Mouse (Mus musculus): Measurements from ENCODE around the gene P2ry2. TPM values are rescaled to one million over a fixed set of nuclear protein-coding genes. Genes with fewer than 3 reads are reported as not detected.

The P2ry2 gene
- polyA plus RNA-seq (2014; fragmentation: Nextera tagmentation; extraction: Ambion mirVana), result 0.07 TPM in 1 of 2 replicates, not detected in the other

DNA sequence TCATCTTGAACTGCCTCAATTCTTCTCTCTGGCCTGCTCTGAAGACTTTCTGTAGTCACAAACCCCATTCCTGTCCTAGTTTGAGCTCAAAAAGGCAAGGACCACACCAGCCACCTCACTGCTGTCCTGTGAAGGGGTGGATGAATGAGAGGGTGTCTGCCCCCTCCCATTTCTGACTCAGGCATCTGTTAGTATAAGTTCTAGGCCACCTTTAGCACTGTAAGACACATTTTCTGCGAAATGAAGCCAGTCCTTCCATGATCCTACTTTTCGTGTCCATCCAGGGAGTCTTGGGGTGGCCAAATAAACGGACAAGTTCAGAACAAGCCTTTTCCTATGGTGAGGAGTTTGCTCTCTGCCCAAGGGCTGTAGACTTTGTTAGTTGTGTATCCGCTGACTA lies at the start of gene P2ry2:
P2ry2 (minus strand) TSS at position 326 of the 400 bp plus-strand sequence.
- Histone ChIP-seq H3K27ac (ENCODE audit: low read depth, low read length) (no peak within 1 kb of the TSS), H3K27me3 (ENCODE audit: control insufficient read depth, insufficient read depth, low read length) (peaks cover 40% of the 10 kb centered on the region), H3K4me3 (ENCODE audit: low read depth, low read length) (peak within 1 kb of the TSS; percentile 41), H3K9me3 (ENCODE audit: control insufficient read depth, low read length) (no peaks in the 10 kb centered on the region), H3K4me2 (peak within 1 kb of the TSS; percentile 96), H3K4me1 (ENCODE audit: control insufficient read depth, insufficient read depth, low read length) (0 out of 2 replicates have a peak, but pooled peaks cover 5% of the 10 kb centered on the region), H3K9ac (ENCODE audit: low read length) (peak within 1 kb of the TSS; percentile 45; the same call in 1 of the 2 replicates), H3K36me3 (ENCODE audit: control insufficient read depth, insufficient read depth, low read length) (no peaks in the 10 kb centered on the region)
- ATAC-seq (ENCODE audit: low FRiP score) (no peak), DNase-seq (ENCODE audit: low spot score, missing footprints) (no peak)
- WGBS, result 70% methylated on average over 4 of the region's 4 CpGs

DNA sequence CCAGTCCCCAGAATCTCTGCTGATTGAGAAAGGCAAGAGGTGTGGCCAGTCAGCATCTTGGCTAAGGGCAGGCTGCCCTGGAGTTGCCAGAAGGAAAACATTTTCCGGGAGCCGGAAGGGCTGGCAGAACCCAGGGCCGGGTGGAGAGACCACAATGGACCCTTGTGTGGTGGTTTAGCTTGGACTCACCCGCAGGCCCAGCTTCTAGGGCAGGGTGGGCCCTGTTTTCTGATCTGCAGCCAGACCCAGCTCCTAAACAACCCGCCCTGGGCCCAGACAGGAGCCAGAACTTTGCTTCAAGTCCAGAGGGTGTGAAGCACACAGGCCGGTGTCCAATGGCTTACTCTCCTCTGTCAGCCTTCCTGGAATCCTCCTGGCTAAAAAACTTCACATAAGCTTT lies 49.6 kb upstream of the P2ry2 start:
- Histone ChIP-seq H3K27ac (ENCODE audit: low read depth, low read length) (no peak overlapping the region), H3K4me1 (ENCODE audit: control insufficient read depth, insufficient read depth, low read length) (no peaks in the 10 kb centered on the region), H3K9me3 (ENCODE audit: control insufficient read depth, low read length) (no peaks in the 10 kb centered on the region), H3K4me2 (no peak overlapping the region), H3K27me3 (ENCODE audit: control insufficient read depth, insufficient read depth, low read length) (no peaks in the 10 kb centered on the region), H3K36me3 (ENCODE audit: control insufficient read depth, insufficient read depth, low read length) (no peaks in the 10 kb centered on the region), H3K9ac (ENCODE audit: low read length) (no peak overlapping the region), H3K4me3 (ENCODE audit: low read depth, low read length) (no peak overlapping the region)
- no peak for ATAC-seq (ENCODE audit: low FRiP score)
- 92% methylated on average over 6 of the region's 6 CpGs for WGBS
- no peak for DNase-seq (ENCODE audit: low spot score, missing footprints)

DNA sequence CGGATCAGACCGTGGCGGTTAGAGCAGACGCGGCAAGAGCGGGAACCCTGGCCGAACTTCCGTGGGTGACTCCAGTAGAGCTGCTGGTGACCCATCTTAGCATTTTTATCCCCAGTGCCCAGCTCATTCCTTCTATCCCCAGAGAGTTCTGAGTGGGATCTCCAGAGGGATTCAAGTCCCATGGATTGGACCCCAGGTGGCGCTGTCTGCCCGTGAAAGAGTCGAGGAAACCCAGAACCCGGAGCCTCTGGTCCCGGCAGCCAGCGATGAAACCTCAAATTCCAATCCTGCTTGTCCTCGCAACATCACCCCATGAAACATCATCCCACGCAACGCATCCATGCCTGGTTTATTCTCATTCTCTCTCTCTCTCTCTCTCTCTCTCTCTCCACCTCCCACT lies 48.7 kb upstream of the P2ry2 start:
- Histone ChIP-seq H3K4me3 (ENCODE audit: low read depth, low read length) (no peak overlapping the region), H3K36me3 (ENCODE audit: control insufficient read depth, insufficient read depth, low read length) (no peaks in the 10 kb centered on the region), H3K4me1 (ENCODE audit: control insufficient read depth, insufficient read depth, low read length) (no peaks in the 10 kb centered on the region), H3K9ac (ENCODE audit: low read length) (no peak overlapping the region), H3K9me3 (ENCODE audit: control insufficient read depth, low read length) (no peaks in the 10 kb centered on the region), H3K27ac (ENCODE audit: low read depth, low read length) (no peak overlapping the region), H3K27me3 (ENCODE audit: control insufficient read depth, insufficient read depth, low read length) (no peaks in the 10 kb centered on the region), H3K4me2 (peak overlapping the region; percentile 7; the same call in 1 of the 2 replicates)
- peak; percentile 98 for DNase-seq (ENCODE audit: low spot score, missing footprints)
- ATAC-seq (ENCODE audit: low FRiP score), result 0 out of 2 replicates have a peak, but pooled peaks have one; percentile 54
- 9% methylated on average over 17 of the region's 17 CpGs for WGBS

DNA sequence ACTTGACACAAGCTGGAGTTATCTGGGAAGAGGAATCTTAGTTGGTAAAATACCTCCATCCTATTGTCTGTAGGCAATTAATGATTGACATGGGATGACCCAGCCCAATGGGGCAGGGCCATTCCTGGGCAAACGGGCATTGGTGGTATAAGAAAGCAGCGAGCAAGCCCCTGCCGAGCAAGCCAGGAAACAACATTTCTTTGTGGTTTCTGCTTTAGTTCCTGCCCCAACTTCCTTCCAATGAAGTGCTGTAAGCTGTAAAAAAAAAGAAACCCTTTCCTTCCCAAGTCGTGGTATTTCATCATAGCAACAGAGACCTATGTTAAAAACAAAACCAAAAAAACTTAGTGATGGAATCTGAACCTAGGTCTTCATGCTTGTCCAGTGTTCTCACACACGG lies 47.8 kb upstream of the P2ry2 start:
- DNase-seq (ENCODE audit: low spot score, missing footprints), result no peak
- Histone ChIP-seq H3K27me3 (ENCODE audit: control insufficient read depth, insufficient read depth, low read length) (no peaks in the 10 kb centered on the region), H3K9me3 (ENCODE audit: control insufficient read depth, low read length) (no peaks in the 10 kb centered on the region), H3K36me3 (ENCODE audit: control insufficient read depth, insufficient read depth, low read length) (no peaks in the 10 kb centered on the region), H3K9ac (ENCODE audit: low read length) (no peak overlapping the region), H3K4me1 (ENCODE audit: control insufficient read depth, insufficient read depth, low read length) (no peaks in the 10 kb centered on the region), H3K4me2 (no peak overlapping the region), H3K4me3 (ENCODE audit: low read depth, low read length) (no peak overlapping the region), H3K27ac (ENCODE audit: low read depth, low read length) (no peak overlapping the region)
- no peak for ATAC-seq (ENCODE audit: low FRiP score)
- 83% methylated on average over 5 of the region's 5 CpGs for WGBS

DNA sequence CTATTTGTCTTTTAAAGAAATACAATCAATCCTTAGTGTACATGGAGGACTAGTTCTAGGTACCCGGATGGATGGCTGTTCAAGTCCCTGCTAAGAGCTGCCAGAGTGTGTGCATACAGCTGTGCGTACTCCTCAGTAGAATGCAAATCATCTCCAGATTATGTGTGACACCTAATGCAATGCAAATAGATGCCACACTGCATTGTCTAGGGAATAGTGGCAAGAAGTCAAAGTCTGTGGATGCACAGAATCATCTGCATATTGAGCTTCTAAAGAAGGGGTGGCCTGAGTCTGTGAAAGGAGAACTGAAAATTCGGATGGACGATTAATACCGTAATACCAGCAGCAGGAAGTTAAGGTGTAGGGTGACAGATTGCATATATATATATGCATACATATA lies 46.5 kb upstream of the P2ry2 start:
- no peaks in the 10 kb centered on the region for H3K4me1 ChIP-seq (ENCODE audit: control insufficient read depth, insufficient read depth, low read length)
- ATAC-seq (ENCODE audit: low FRiP score) (peak; percentile 57; the same call in 1 of the 2 replicates), DNase-seq (ENCODE audit: low spot score, missing footprints) (peak; percentile 71)
- no peak overlapping the region for H3K4me2 ChIP-seq
- no peak overlapping the region for H3K9ac ChIP-seq (ENCODE audit: low read length)
- 83% methylated on average over 5 of the region's 5 CpGs for WGBS
- H3K27ac ChIP-seq (ENCODE audit: low read depth, low read length), result no peak overlapping the region
- H3K36me3 ChIP-seq (ENCODE audit: control insufficient read depth, insufficient read depth, low read length), result no peaks in the 10 kb centered on the region
- H3K27me3 ChIP-seq (ENCODE audit: control insufficient read depth, insufficient read depth, low read length), result no peaks in the 10 kb centered on the region
- no peak overlapping the region for H3K4me3 ChIP-seq (ENCODE audit: low read depth, low read length)
- no peaks in the 10 kb centered on the region for H3K9me3 ChIP-seq (ENCODE audit: control insufficient read depth, low read length)

DNA sequence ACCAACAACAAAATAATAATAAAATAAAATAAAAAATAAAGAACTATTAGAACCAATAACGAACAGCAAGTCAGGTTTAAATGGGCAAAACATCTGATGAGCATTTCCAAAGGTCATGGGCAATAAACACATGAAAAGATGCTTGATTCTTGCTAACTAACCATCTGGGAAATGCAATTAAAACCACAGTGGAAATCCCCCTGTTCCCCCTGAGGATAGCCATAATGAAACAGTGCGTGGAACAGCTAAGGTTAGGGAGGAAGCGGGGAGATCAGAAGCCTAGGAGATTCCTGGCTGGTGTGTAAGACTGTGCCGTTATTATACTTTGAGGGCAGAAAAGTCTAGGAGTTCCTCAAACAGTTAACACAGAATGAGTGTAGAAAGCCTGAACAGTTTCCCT lies 44.6 kb upstream of the P2ry2 start:
- Histone ChIP-seq H3K4me1 (ENCODE audit: control insufficient read depth, insufficient read depth, low read length) (no peaks in the 10 kb centered on the region), H3K4me2 (no peak overlapping the region), H3K9me3 (ENCODE audit: control insufficient read depth, low read length) (no peaks in the 10 kb centered on the region), H3K9ac (ENCODE audit: low read length) (no peak overlapping the region), H3K27ac (ENCODE audit: low read depth, low read length) (no peak overlapping the region), H3K4me3 (ENCODE audit: low read depth, low read length) (no peak overlapping the region), H3K27me3 (ENCODE audit: control insufficient read depth, insufficient read depth, low read length) (no peaks in the 10 kb centered on the region), H3K36me3 (ENCODE audit: control insufficient read depth, insufficient read depth, low read length) (no peaks in the 10 kb centered on the region)
- WGBS, result 72% methylated on average over 4 of the region's 4 CpGs
- DNase-seq (ENCODE audit: low spot score, missing footprints), result no peak
- ATAC-seq (ENCODE audit: low FRiP score), result no peak

DNA sequence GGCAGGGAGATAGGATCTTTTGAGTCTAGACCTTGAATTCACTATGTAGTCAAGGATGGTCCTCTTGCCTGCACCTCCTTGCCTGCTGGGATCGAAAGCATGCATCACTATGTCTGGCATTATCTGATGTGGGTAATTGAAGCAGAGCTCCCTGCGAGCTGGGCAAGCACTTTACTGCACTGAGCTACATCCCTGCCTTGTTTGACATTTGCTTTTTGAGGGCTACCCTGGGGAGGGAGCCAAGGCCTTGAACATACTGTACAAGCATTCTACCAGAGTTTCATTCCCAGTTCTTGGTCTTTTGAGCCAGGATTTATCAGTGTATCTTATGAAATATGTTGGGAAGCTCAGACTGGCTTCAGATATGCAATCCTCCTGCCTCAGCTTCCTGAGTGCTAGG lies 40.5 kb upstream of the P2ry2 start:
- Histone ChIP-seq H3K27me3 (ENCODE audit: control insufficient read depth, insufficient read depth, low read length) (no peaks in the 10 kb centered on the region), H3K36me3 (ENCODE audit: control insufficient read depth, insufficient read depth, low read length) (no peaks in the 10 kb centered on the region), H3K27ac (ENCODE audit: low read depth, low read length) (no peak overlapping the region), H3K9ac (ENCODE audit: low read length) (no peak overlapping the region), H3K4me3 (ENCODE audit: low read depth, low read length) (no peak overlapping the region), H3K9me3 (ENCODE audit: control insufficient read depth, low read length) (no peaks in the 10 kb centered on the region), H3K4me2 (no peak overlapping the region), H3K4me1 (ENCODE audit: control insufficient read depth, insufficient read depth, low read length) (no peaks in the 10 kb centered on the region)
- DNase-seq (ENCODE audit: low spot score, missing footprints) (no peak), ATAC-seq (ENCODE audit: low FRiP score) (no peak)
- WGBS, result 86% methylated on average over 2 of the region's 2 CpGs

DNA sequence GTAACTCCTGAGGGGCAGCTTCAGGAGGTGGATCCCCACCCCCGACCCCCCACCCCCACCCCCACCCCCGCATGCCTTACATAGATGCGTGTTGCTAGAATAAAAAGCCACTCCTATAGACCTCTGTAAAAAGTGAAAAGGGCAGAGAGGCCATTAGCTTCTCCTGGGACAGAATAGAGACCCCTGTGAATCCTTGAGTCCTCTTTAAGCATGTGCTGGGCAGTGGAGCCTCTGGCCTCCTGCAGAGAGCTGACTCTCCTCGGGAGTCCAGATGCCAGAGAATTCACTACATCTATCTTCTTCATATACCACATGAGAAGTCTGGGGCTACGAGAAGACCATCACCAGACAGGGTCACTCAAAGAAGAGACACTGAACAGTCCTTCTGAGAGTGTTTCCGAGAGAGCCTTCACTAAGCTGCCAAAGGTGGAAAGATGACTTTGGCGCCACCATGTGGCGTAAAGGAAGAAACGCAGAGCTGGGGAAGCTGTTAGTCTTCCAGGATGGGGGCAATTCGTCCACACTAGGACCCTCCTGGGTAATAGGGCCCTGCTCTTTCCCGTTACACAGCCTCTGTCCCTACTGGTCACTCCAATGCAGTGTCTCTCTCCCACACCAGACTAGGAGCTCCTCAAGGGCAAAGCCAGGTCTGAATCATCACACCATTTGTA lies 39.0 kb upstream of the P2ry2 start:
- Histone ChIP-seq H3K4me2 (no peak overlapping the region), H3K27ac (ENCODE audit: low read depth, low read length) (no peak overlapping the region), H3K27me3 (ENCODE audit: control insufficient read depth, insufficient read depth, low read length) (no peaks in the 10 kb centered on the region), H3K9ac (ENCODE audit: low read length) (no peak overlapping the region), H3K4me1 (ENCODE audit: control insufficient read depth, insufficient read depth, low read length) (no peaks in the 10 kb centered on the region), H3K4me3 (ENCODE audit: low read depth, low read length) (no peak overlapping the region), H3K36me3 (ENCODE audit: control insufficient read depth, insufficient read depth, low read length) (no peaks in the 10 kb centered on the region), H3K9me3 (ENCODE audit: control insufficient read depth, low read length) (no peaks in the 10 kb centered on the region)
- 18% methylated on average over 11 of the region's 11 CpGs for WGBS
- peak; percentile 97 for DNase-seq (ENCODE audit: low spot score, missing footprints)
- ATAC-seq (ENCODE audit: low FRiP score), result peak; percentile 62; the same call in 1 of the 2 replicates

DNA sequence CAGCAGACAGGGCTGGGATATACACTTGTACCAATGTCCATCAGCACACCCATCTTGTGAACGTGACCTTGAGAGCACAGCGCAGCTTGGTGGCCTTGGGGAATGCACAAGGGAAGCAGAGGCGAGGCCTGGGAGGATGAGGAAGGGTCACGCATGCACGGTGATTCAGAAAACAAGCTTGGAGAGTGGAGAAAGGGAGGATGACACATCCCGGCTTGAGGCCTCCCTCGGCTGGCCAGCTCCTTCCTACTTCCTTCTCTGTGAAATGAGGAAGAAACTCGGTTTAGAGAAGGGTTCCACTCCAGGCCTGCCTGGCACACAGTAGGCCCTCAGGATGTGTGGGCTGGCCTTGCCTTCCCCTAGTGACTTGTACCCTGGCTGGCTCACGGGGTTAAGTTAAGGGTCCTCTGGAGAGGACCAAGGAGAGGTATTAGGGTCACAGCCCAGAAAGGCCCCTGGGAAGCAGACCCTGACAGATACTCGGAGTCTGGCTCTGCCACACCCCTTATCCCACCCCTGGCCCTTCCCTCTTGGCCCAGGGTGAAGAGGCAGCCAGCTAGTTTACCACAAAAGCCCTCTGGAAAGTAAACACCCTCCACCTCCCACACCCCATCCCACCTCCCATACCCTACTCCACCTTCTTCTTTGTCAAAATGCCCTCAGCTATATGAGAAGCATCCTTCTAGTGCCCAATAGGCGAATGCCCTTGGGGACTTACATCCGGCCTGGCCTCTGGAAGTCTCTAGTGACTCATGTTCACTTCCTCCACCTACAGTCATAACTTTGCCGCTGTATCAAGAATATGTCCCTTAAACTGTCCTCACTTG lies 38.3 kb upstream of the P2ry2 start:
- no peaks in the 10 kb centered on the region for H3K9me3 ChIP-seq (ENCODE audit: control insufficient read depth, low read length)
- DNase-seq (ENCODE audit: low spot score, missing footprints) (no peak), ATAC-seq (ENCODE audit: low FRiP score) (peak; percentile 27; the same call in 1 of the 2 replicates)
- H3K4me2 ChIP-seq, result no peak overlapping the region
- 71% methylated on average over 13 of the region's 13 CpGs for WGBS
- H3K9ac ChIP-seq (ENCODE audit: low read length), result no peak overlapping the region
- no peaks in the 10 kb centered on the region for H3K4me1 ChIP-seq (ENCODE audit: control insufficient read depth, insufficient read depth, low read length)
- H3K27ac ChIP-seq (ENCODE audit: low read depth, low read length), result no peak overlapping the region
- H3K36me3 ChIP-seq (ENCODE audit: control insufficient read depth, insufficient read depth, low read length), result no peaks in the 10 kb centered on the region
- H3K27me3 ChIP-seq (ENCODE audit: control insufficient read depth, insufficient read depth, low read length), result no peaks in the 10 kb centered on the region
- H3K4me3 ChIP-seq (ENCODE audit: low read depth, low read length), result no peak overlapping the region

Data from midbrain, embryonic 11.5 days (tissue).